Mouse (Mus musculus) neural tube, embryonic 11.5 days (tissue): ENCODE measurements around the gene Megf11. TPM values are rescaled to one million over a fixed set of nuclear protein-coding genes. Genes with fewer than 3 reads are reported as not detected.
"Not testable (repeated sequence)": the region's sequence is repeated elsewhere in the genome, so short reads cannot be mapped to it uniquely, and the experiment has no call there.

Experiments used
- ATAC-seq: fragments of 200-750 bp; cut with Nextera tagmentation; 2 replicates; pipeline ENCODE4 v1.8.0; 2017; ENCODE audit warnings: moderate number of reproducible peaks, mild to moderate bottlenecking, moderate TSS enrichment, moderate library complexity; ENCODE audit not compliant: insufficient read depth, low FRiP score, low TSS enrichment
- DNase-seq: peaks from one replicate; pipeline ENCODE4 v3.0.0-alpha.2; 2015; ENCODE audit warnings: low spot score
- H3K27ac ChIP-seq: fragments of 300-500 bp; sonication (generic); 2 replicates; pipeline ENCODE4 v1.5.1; 2014; ENCODE audit warnings: low read depth, mild to moderate bottlenecking, low read length
- H3K27me3 ChIP-seq: fragments of 300-500 bp; sonication (generic); 2 replicates; pipeline ENCODE4 v1.6.1; 2014; ENCODE audit warnings: mild to moderate bottlenecking, low read length, mixed read lengths; ENCODE audit not compliant: control insufficient read depth, insufficient read depth
- H3K36me3 ChIP-seq: fragments of 300-500 bp; sonication (generic); 2 replicates; pipeline ENCODE4 v1.6.1; 2014; ENCODE audit warnings: mild to moderate bottlenecking, low read length, moderate library complexity, mixed read lengths; ENCODE audit not compliant: control insufficient read depth, insufficient read depth
- H3K4me1 ChIP-seq: fragments of 300-500 bp; sonication (generic); 2 replicates; pipeline ENCODE4 v1.6.1; 2014; ENCODE audit warnings: low read length, mixed read lengths; ENCODE audit not compliant: control insufficient read depth, insufficient read depth
- H3K4me2 ChIP-seq: fragments of 300-500 bp; sonication (generic); 2 replicates; pipeline ENCODE4 v1.6.1; 2014; ENCODE audit warnings: low read depth, mild to moderate bottlenecking, moderate library complexity
- H3K4me3 ChIP-seq: fragments of 300-500 bp; sonication (generic); 2 replicates; pipeline ENCODE4 v1.5.1; 2014; ENCODE audit warnings: low read depth, low read length
- H3K9ac ChIP-seq: fragments of 300-500 bp; sonication (generic); 2 replicates; pipeline ENCODE4 v1.6.1; 2014; ENCODE audit warnings: mild to moderate bottlenecking, low read length
- H3K9me3 ChIP-seq: fragments of 300-500 bp; sonication (generic); 2 replicates; pipeline ENCODE4 v1.6.1; 2016; ENCODE audit warnings: low read length; ENCODE audit not compliant: control insufficient read depth
- WGBS: fragments of 180-500 bp; shearing (Covaris S2); extraction: QIAGEN DNeasy Blood & Tissue Kit; methylation state at CpG from one replicate; pipeline ENCODE4 v1.1.7; 2014; 5-methylcytosine and 5-hydroxymethylcytosine counted together
- polyA plus RNA-seq: library from polyadenylated mRNA; unstranded; fragments of >200 nt; fragmentation: Nextera tagmentation; extraction: Ambion mirVana; gene quantifications from 2 replicates; pipeline ENCODE4 v1.2.1, GENCODE M21; 2014

Megf11 gene
- polyA plus RNA-seq, 1 experiment from 2014 or later: 5.7 TPM

- ATAC-seq, H3K9ac ChIP-seq: not testable (repeated sequence)
- 87% methylated on average over 7 of the region's 7 CpGs for WGBS
Observed at GRCm38 (mm10) chr9:64477397-64477796, 92.0 kb downstream of the Megf11 start.

GRCm38 (mm10) chr9:64482126-64482525, 96.7 kb downstream of the Megf11 start:
- ATAC-seq (no peak), DNase-seq (no peak)
- Histone ChIP-seq H3K9ac (no peak overlapping the region), H3K36me3 (no peaks in the 10 kb centered on the region), H3K4me3 (no peak overlapping the region), H3K4me1 (no peaks in the 10 kb centered on the region), H3K27ac (no peak overlapping the region), H3K9me3 (no peaks in the 10 kb centered on the region), H3K4me2 (no peak overlapping the region), H3K27me3 (no peaks in the 10 kb centered on the region)
- WGBS: 81% methylated on average over 5 of the region's 5 CpGs

More at GRCm38 (mm10) chr9:64477397-64477796, 92.0 kb downstream of the Megf11 start:
- H3K4me2 ChIP-seq, H3K36me3 ChIP-seq, H3K27me3 ChIP-seq, H3K9me3 ChIP-seq, DNase-seq, H3K27ac ChIP-seq, H3K4me3 ChIP-seq, H3K4me1 ChIP-seq: not testable (repeated sequence)

- Histone ChIP-seq H3K36me3 (no peaks in the 10 kb centered on the region), H3K9ac (no peak overlapping the region), H3K9me3 (no peaks in the 10 kb centered on the region), H3K4me2 (no peak overlapping the region), H3K4me1 (no peaks in the 10 kb centered on the region), H3K27ac (no peak overlapping the region), H3K4me3 (no peak overlapping the region), H3K27me3 (no peaks in the 10 kb centered on the region)
- DNase-seq (no peak), ATAC-seq (no peak)
- 69% methylated on average over 4 of the region's 4 CpGs for WGBS
Observed at GRCm38 (mm10) chr9:64487377-64487776, 102.0 kb downstream of the Megf11 start.

GRCm38 (mm10) chr9:64494647-64495046, 109.2 kb downstream of the Megf11 start:
- H3K9ac ChIP-seq: no peak overlapping the region
- 88% methylated on average over 6 of the region's 6 CpGs for WGBS
- no peaks in the 10 kb centered on the region for H3K4me1 ChIP-seq
- ATAC-seq (no peak), DNase-seq (no peak)
- H3K27me3 ChIP-seq: no peaks in the 10 kb centered on the region
- no peaks in the 10 kb centered on the region for H3K9me3 ChIP-seq
- no peak overlapping the region for H3K4me3 ChIP-seq
- no peaks in the 10 kb centered on the region for H3K36me3 ChIP-seq
- H3K4me2 ChIP-seq: no peak overlapping the region
- H3K27ac ChIP-seq: no peak overlapping the region

GRCm38 (mm10) chr9:64498929-64499328, 113.5 kb downstream of the Megf11 start:
- WGBS: 85% methylated on average over 5 of the region's 5 CpGs
- H3K9me3 ChIP-seq: no peaks in the 10 kb centered on the region
- H3K4me1 ChIP-seq: no peaks in the 10 kb centered on the region
- DNase-seq (no peak), ATAC-seq (no peak)
- no peak overlapping the region for H3K9ac ChIP-seq
- no peak overlapping the region for H3K4me2 ChIP-seq
- no peak overlapping the region for H3K27ac ChIP-seq
- H3K36me3 ChIP-seq: no peaks in the 10 kb centered on the region
- no peaks in the 10 kb centered on the region for H3K27me3 ChIP-seq
- no peak overlapping the region for H3K4me3 ChIP-seq

- 91% methylated on average over 8 of the region's 8 CpGs for WGBS
- H3K4me2 ChIP-seq: no peak overlapping the region
- DNase-seq (no peak), ATAC-seq (no peak)
- H3K4me3 ChIP-seq: no peak overlapping the region
- H3K4me1 ChIP-seq: no peaks in the 10 kb centered on the region
- H3K9me3 ChIP-seq: no peaks in the 10 kb centered on the region
- H3K9ac ChIP-seq: no peak overlapping the region
- H3K36me3 ChIP-seq: no peaks in the 10 kb centered on the region
- no peak overlapping the region for H3K27ac ChIP-seq
- no peaks in the 10 kb centered on the region for H3K27me3 ChIP-seq
Observed at GRCm38 (mm10) chr9:64501211-64501610, 115.8 kb downstream of the Megf11 start.

GRCm38 (mm10) chr9:64503996-64504395, 118.6 kb downstream of the Megf11 start:
- H3K4me2 ChIP-seq: no peak overlapping the region
- peaks cover 4% of the 10 kb centered on the region for H3K4me1 ChIP-seq
- H3K27me3 ChIP-seq: no peaks in the 10 kb centered on the region
- no peak overlapping the region for H3K4me3 ChIP-seq
- no peaks in the 10 kb centered on the region for H3K36me3 ChIP-seq
- H3K27ac ChIP-seq: no peak overlapping the region
- H3K9ac ChIP-seq: no peak overlapping the region
- H3K9me3 ChIP-seq: no peaks in the 10 kb centered on the region
- WGBS: 100% methylated on average over 1 of the region's 1 CpGs
- no peak for DNase-seq
- no peak for ATAC-seq

GRCm38 (mm10) chr9:64504456-64504855, 119.0 kb downstream of the Megf11 start:
- peaks cover 4% of the 10 kb centered on the region for H3K4me1 ChIP-seq
- no peak overlapping the region for H3K4me3 ChIP-seq
- H3K9ac ChIP-seq: no peak overlapping the region
- no peak overlapping the region for H3K4me2 ChIP-seq
- no peaks in the 10 kb centered on the region for H3K27me3 ChIP-seq
- 78% methylated on average over 3 of the region's 3 CpGs for WGBS
- no peaks in the 10 kb centered on the region for H3K9me3 ChIP-seq
- no peak for ATAC-seq
- H3K27ac ChIP-seq: no peak overlapping the region
- H3K36me3 ChIP-seq: no peaks in the 10 kb centered on the region
- DNase-seq: no peak

- 51% methylated on average over 8 of the region's 8 CpGs for WGBS
- no peaks in the 10 kb centered on the region for H3K9me3 ChIP-seq
- no peak for DNase-seq
Observed at GRCm38 (mm10) chr9:64504921-64505320, 119.5 kb downstream of the Megf11 start.

More at GRCm38 (mm10) chr9:64504921-64505320, 119.5 kb downstream of the Megf11 start:
- H3K9ac ChIP-seq: no peak overlapping the region
- H3K36me3 ChIP-seq: no peaks in the 10 kb centered on the region
- peaks cover 4% of the 10 kb centered on the region for H3K4me1 ChIP-seq
- no peak overlapping the region for H3K27ac ChIP-seq
- no peaks in the 10 kb centered on the region for H3K27me3 ChIP-seq
- H3K4me3 ChIP-seq: no peak overlapping the region
- H3K4me2 ChIP-seq: no peak overlapping the region
- ATAC-seq: no peak
